9 mouse cellular contexts compared by ENCODE assay signal in the genomic region with DNA sequence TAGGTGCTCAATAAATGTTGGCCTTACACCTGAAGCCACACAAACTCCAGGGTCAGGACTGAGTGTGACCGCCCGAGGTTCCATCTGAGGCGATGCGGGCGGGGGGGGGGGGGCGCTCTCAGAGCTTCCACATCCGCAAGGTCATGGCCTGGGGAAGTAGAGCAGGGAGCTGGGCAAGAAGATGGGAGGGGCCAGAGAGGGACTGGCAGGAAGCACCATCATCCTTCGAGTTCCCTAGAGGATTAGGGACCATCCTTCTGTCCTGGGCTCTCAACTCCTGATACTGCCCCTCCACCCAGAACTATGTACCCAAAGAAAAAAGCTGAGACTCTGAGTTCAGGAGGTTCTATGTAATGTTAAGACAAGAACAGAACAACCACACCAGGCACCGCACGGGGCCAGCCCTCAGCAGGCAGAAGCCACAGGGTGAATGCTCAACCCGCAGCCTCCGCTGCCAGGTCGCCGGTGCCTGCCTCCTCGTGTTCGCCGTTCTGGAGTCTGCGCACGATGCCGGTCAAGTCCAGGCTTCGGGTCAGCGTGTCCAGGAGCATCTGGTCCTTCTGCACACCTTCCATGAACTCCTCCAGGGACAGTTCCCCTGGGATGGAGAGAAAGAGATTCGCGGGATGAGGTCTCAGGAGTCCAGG. TPM values are rescaled to one million over a fixed set of nuclear protein-coding genes. Genes with fewer than 3 reads are reported as not detected.
DNase-seq lines count a peak whose midpoint lies in the region; ATAC-seq lines count a peak whose summit lies in the region.
"Had no signal": no experiment of that assay in that cellular context is flagged by ENCODE, and none has a peak within 500 bp of the region (broad histone marks: within the 10 kb centered on the region; RNA-seq: fewer than 3 reads in every experiment).

No protein-coding gene starts in this region.

- H3K4me2 ChIP-seq in hindbrain, embryonic 16.5 days (ENCODE audit: low read length), result peak overlapping the region; percentile 52
- peak overlapping the region; percentile 66 for H3K4me2 ChIP-seq in liver, embryonic 13.5 days
- H3K4me2 ChIP-seq in neural tube, embryonic 12.5 days (replicated peaks), result peak overlapping the region; percentile 50

- H3K27ac ChIP-seq in hindbrain, embryonic 16.5 days (ENCODE audit: low read depth, low read length), result no peak overlapping the region
- no peak overlapping the region for H3K27ac ChIP-seq in liver, embryonic 13.5 days
- H3K27ac ChIP-seq in neural tube, embryonic 12.5 days, result no peak overlapping the region

- peaks cover 10% of the 10 kb centered on the region for H3K4me1 ChIP-seq in hindbrain, embryonic 16.5 days (ENCODE audit: control insufficient read depth, insufficient read depth, low read depth, low read length)
- H3K4me1 ChIP-seq in liver, embryonic 13.5 days (replicated peaks), result peaks cover 18% of the 10 kb centered on the region
- H3K4me1 ChIP-seq in neural tube, embryonic 12.5 days, result peaks cover 9% of the 10 kb centered on the region; the same call in 1 of the 2 replicates

- H3K36me3 ChIP-seq in hindbrain, embryonic 16.5 days (ENCODE audit: control insufficient read depth, insufficient read depth, low read length), result no peaks in the 10 kb centered on the region
- H3K36me3 ChIP-seq in liver, embryonic 13.5 days, result no peaks in the 10 kb centered on the region
- no peaks in the 10 kb centered on the region for H3K36me3 ChIP-seq in neural tube, embryonic 12.5 days

- peak overlapping the region; percentile 28 for H3K9ac ChIP-seq in hindbrain, embryonic 16.5 days (ENCODE audit: low read depth, low read length)
- 0 out of 2 replicates have a peak overlapping the region, but pooled peaks have one; percentile 8 for H3K9ac ChIP-seq in liver, embryonic 13.5 days
- H3K9ac ChIP-seq in neural tube, embryonic 12.5 days, result no peak overlapping the region; the same call in 1 of the 2 replicates

- WGBS in hindbrain, embryonic 16.5 days, result 23% methylated on average over 23 of the region's 24 CpGs
- WGBS in liver, embryonic 13.5 days (ENCODE audit: insufficient replicate concordance), result 14% methylated on average over 24 of the region's 24 CpGs
- 23% methylated on average over 24 of the region's 24 CpGs for WGBS in neural tube, embryonic 12.5 days

- H3K4me3 ChIP-seq in hindbrain, embryonic 16.5 days (ENCODE audit: low read length), result peak overlapping the region; percentile 33
- peak overlapping the region; percentile 47 for H3K4me3 ChIP-seq in liver, embryonic 13.5 days (replicated peaks)
- H3K4me3 ChIP-seq in neural tube, embryonic 12.5 days, result peak overlapping the region; percentile 14; the same call in 1 of the 2 replicates

- DNase-seq in gastrocnemius, postnatal 14 days, result peak; percentile 11
- DNase-seq in gastrocnemius, postnatal 36 days, result no peak
- peak; percentile 15 for DNase-seq in embryo, embryonic 9.5 days (ENCODE audit: extremely low spot score)
- DNase-seq in liver, embryonic 13.5 days, result no peak
- DNase-seq in right cerebral cortex, postnatal 14 days, result no peak
- no peak for DNase-seq in left cerebral cortex, postnatal 25 days (ENCODE audit: low spot score in 2 of 2)

- intact Hi-C loops in gastrocnemius, postnatal 14 days (cut with DNase I; ENCODE audit: low total_unique reads), result no loop called here
- intact Hi-C loops in gastrocnemius, postnatal 36 days (cut with DNase I), result no loop called here
- intact Hi-C loops in left cerebral cortex, postnatal 25 days (cut with DNase I), result no loop called here

- no peak for ATAC-seq in hindbrain, embryonic 16.5 days
- ATAC-seq in liver, embryonic 13.5 days (ENCODE audit: low read depth), result no peak
- ATAC-seq in neural tube, embryonic 12.5 days (ENCODE audit: low FRiP score, low read depth), result no peak
- ATAC-seq: Patski had no signal

- H3K9me3 ChIP-seq in hindbrain, embryonic 16.5 days (ENCODE audit: control insufficient read depth, low read length), result no peaks in the 10 kb centered on the region
- H3K9me3 ChIP-seq in liver, embryonic 13.5 days (replicated peaks), result no peaks in the 10 kb centered on the region
- H3K9me3 ChIP-seq in neural tube, embryonic 12.5 days, result no peaks in the 10 kb centered on the region

- peaks cover 13% of the 10 kb centered on the region for H3K27me3 ChIP-seq in hindbrain, embryonic 16.5 days (replicated peaks; ENCODE audit: control insufficient read depth, insufficient read depth, low read length)
- H3K27me3 ChIP-seq in liver, embryonic 13.5 days, result peaks cover 20% of the 10 kb centered on the region
- peaks cover 16% of the 10 kb centered on the region for H3K27me3 ChIP-seq in neural tube, embryonic 12.5 days (replicated peaks)

RNA-seq across cellular contexts. Expression of a gene that starts 6.0 kb away (rescaled TPM):
- total RNA-seq in gastrocnemius, postnatal 14 days (2021), result under 1 TPM; 0.27 to 0.66 TPM
- total RNA-seq in gastrocnemius, postnatal 36 days (2021), result not detected
- polyA plus RNA-seq in hindbrain, embryonic 16.5 days (2015; fragmentation: Nextera tagmentation; extraction: Ambion mirVana), result 0.66 and 0.80 TPM in 2 replicates
- polyA plus RNA-seq in liver, embryonic 13.5 days (2015; fragmentation: Nextera tagmentation; extraction: Ambion mirVana), result 0.81 and 0.95 TPM in 2 replicates
- polyA plus RNA-seq in neural tube, embryonic 12.5 days (2016; fragmentation: Nextera tagmentation; extraction: Ambion mirVana), result 0.95 and 1.1 TPM in 2 replicates
- not detected for total RNA-seq in left cerebral cortex, postnatal 25 days (2021)

RNA-seq across cellular contexts. Expression of a gene that starts 9.2 kb away (rescaled TPM):
- total RNA-seq in gastrocnemius, postnatal 14 days (2021), result under 1 TPM; 0.22 to 0.41 TPM
- under 1 TPM; 0.31 to 0.35 TPM for total RNA-seq in gastrocnemius, postnatal 36 days (2021)
- polyA plus RNA-seq in hindbrain, embryonic 16.5 days (2015; fragmentation: Nextera tagmentation; extraction: Ambion mirVana), result 0.45 and 0.81 TPM in 2 replicates
- polyA plus RNA-seq in liver, embryonic 13.5 days (2015; fragmentation: Nextera tagmentation; extraction: Ambion mirVana), result 0.43 and 0.58 TPM in 2 replicates
- 0.75 and 0.85 TPM in 2 replicates for polyA plus RNA-seq in neural tube, embryonic 12.5 days (2016; fragmentation: Nextera tagmentation; extraction: Ambion mirVana)
- total RNA-seq in left cerebral cortex, postnatal 25 days (2021), result 1 to 10 TPM; 1.3 TPM

RNA-seq across cellular contexts. Expression of a gene that starts 25.7 kb away (rescaled TPM):
- total RNA-seq in gastrocnemius, postnatal 14 days (2021), result 10 to 100 TPM; 36.8 to 40.7 TPM
- 10 to 100 TPM; 31.9 to 33.7 TPM for total RNA-seq in gastrocnemius, postnatal 36 days (2021)
- polyA plus RNA-seq in hindbrain, embryonic 16.5 days (2015; fragmentation: Nextera tagmentation; extraction: Ambion mirVana), result 67.0 and 72.1 TPM in 2 replicates
- polyA plus RNA-seq in liver, embryonic 13.5 days (2015; fragmentation: Nextera tagmentation; extraction: Ambion mirVana), result 61.2 and 61.6 TPM in 2 replicates
- polyA plus RNA-seq in neural tube, embryonic 12.5 days (2016; fragmentation: Nextera tagmentation; extraction: Ambion mirVana), result 75.3 and 78.5 TPM in 2 replicates
- total RNA-seq in left cerebral cortex, postnatal 25 days (2021), result 10 to 100 TPM; 30.0 to 36.1 TPM

RNA-seq across cellular contexts. Expression of a gene that starts 42.1 kb away (rescaled TPM):
- total RNA-seq in gastrocnemius, postnatal 14 days (2021), result under 1 TPM; 0.31 to 0.49 TPM
- total RNA-seq in gastrocnemius, postnatal 36 days (2021), result under 1 TPM; 0.13 to 0.35 TPM
- 0.11 and 0.42 TPM in 2 replicates for polyA plus RNA-seq in hindbrain, embryonic 16.5 days (2015; fragmentation: Nextera tagmentation; extraction: Ambion mirVana)
- polyA plus RNA-seq in liver, embryonic 13.5 days (2015; fragmentation: Nextera tagmentation; extraction: Ambion mirVana), result 0.16 and 0.24 TPM in 2 replicates
- 0.14 and 0.32 TPM in 2 replicates for polyA plus RNA-seq in neural tube, embryonic 12.5 days (2016; fragmentation: Nextera tagmentation; extraction: Ambion mirVana)
- under 1 TPM; 0.32 to 0.41 TPM for total RNA-seq in left cerebral cortex, postnatal 25 days (2021)

RNA-seq across cellular contexts. Expression of a gene that starts 42.8 kb away (rescaled TPM):
- not detected for total RNA-seq in gastrocnemius, postnatal 14 days (2021)
- total RNA-seq in gastrocnemius, postnatal 36 days (2021), result not detected
- 0.62 and 1.1 TPM in 2 replicates for polyA plus RNA-seq in hindbrain, embryonic 16.5 days (2015; fragmentation: Nextera tagmentation; extraction: Ambion mirVana)
- polyA plus RNA-seq in liver, embryonic 13.5 days (2015; fragmentation: Nextera tagmentation; extraction: Ambion mirVana), result 0.78 and 0.88 TPM in 2 replicates
- polyA plus RNA-seq in neural tube, embryonic 12.5 days (2016; fragmentation: Nextera tagmentation; extraction: Ambion mirVana), result 0.37 and 0.68 TPM in 2 replicates
- under 1 TPM in 1 of 2 experiments, not detected in 1; 0.39 TPM for total RNA-seq in left cerebral cortex, postnatal 25 days (2021)

Comparison
In these comparisons a context has a peak if more than half of its experiments do, and no peak if none do; other contexts are left out.
1. DNase-seq: peak in gastrocnemius, postnatal 14 days (single experiment) and embryo, embryonic 9.5 days (single experiment); none in gastrocnemius, postnatal 36 days (0 of 2), liver, embryonic 13.5 days (single experiment), right cerebral cortex, postnatal 14 days (single experiment) and left cerebral cortex, postnatal 25 days (0 of 2).
2. Peak in every context shown above with its lines, with median percentiles within 50 percentile points of each other: H3K4me2 ChIP-seq and H3K4me3 ChIP-seq.